Mouse (Mus musculus): ENCODE data around the gene Topbp1.

Topbp1 gene

GRCm38 (mm10) chr9:103387011-103387653, 82.1 kb downstream of the Topbp1 start:
- DNase-seq = no peak

- no peak for DNase-seq
These were observed 84.2 kb downstream of the Topbp1 start for GRCm38 (mm10) chr9:103389261-103389660.

DNA sequence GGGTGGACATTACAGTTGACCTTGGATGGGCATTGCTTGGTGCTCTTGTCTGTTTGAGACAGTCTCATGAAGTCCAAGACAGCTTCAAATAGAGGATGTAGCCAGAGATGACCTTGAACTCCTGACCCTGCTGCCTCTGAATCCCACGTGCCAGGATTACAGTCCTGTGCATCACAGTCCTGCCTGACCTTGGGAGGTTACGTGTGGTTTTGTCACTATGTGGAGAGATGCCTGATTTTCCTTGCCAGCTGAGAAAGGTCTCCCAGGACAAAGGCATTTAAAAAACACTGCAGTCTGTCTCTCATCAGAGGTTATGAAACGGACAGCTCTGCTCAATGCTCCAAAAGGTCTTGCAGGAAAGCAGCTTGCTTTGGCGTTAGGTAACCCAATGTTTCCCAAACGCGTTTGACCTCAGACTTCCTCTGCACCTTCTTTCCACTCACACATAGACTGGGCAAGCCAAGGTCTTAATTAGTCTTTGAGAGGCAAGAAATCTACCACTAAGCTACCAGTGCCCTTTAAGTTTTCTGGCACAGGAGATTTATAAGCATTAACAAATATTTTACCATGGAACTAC, 86.9 kb downstream of the Topbp1 start:
- DNase-seq = no peak

DNA sequence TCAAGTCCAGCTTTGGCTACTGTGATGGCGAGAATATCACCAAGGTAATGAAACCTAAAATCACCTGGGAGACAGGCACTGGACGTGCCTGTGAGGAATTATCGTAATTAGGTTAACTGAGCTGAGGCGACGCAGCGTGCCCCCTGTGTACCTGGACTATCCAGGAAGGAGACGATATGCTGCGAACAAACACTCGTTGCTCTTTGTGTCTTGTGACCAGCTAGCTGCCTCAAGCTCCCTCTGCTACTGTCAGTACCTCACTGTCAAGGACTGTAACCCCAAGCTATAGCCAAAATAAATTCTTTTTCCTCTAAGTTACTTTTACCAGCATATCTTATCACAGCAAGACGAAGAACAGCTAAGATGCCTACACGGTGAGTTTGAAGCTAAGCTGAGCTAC, 88.2 kb downstream of the Topbp1 start:
- no peak for DNase-seq

GRCm38 (mm10) chr9:103398509-103399157, 93.6 kb downstream of the Topbp1 start:
- peak; percentile 26 for DNase-seq
